Mouse (Mus musculus) frontal cortex, postnatal 36 days (tissue): ENCODE measurements around the gene Cd180.

Source experiments
- DNase-seq, 2 experiments: peaks; one replicate each; pipeline ENCODE4 v3.0.0; 2022; ENCODE audit warnings: low spot score in 2 of 2

Cd180 gene

GRCm38 (mm10) chr13:102739720-102740535, 46.6 kb downstream of the Cd180 start:
- no peak for DNase-seq

GRCm38 (mm10) chr13:102744481-102745269, 51.3 kb downstream of the Cd180 start:
- DNase-seq = peak; percentile 54 to 73

DNA sequence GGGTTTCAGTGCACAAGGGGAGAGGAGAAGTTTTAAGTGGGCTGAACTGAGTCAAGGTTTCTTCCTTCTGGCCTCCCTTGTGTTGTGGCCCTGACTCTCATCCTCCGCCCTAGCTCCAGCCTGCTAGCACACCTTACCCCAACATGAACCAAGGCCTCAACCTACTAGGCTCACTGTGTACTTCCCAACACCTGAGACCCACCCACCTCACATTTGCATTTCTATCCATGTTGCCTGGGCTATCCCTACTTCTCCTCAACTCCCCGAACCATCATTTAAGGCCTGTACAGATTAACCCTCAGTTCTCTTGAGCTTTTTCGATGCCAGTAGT, 51.9 kb downstream of the Cd180 start:
- peak in 1 of 2 experiments; percentile 19 for DNase-seq

DNA sequence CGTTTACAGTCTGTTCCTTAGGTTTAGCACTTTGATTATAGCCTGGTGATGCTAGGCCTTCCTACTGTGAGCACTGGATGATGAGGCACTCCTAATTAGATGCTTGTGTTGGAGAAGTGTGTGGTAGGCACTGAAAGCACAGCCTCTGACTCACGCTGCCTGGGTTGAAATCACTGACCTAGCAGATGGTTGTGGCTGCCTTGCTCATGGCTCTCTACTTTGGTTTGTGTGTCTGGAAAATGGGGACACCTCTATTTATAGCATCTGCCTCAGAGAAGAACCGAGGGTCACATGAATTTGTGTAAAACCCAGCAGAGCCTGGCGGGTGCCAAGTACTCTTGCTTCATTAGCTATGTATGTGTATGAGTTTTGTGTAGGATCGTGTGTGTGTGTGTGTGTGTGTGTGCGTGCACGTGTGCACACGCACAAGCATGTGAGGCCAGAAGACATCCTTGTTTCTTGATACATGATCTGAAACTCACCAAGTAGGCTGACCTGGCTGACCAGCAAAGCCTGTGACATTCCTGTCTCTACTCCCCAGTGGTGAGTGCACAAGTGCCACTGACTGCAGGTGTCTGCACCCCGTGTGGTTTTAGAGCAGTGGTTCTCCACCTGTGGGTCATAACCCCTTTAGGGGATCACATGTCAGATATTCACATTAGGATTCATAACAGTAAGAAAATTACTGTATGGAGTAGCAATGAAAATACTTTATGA, 52.4 kb downstream of the Cd180 start:
- DNase-seq = peak; percentile 58 to 76

GRCm38 (mm10) chr13:102746803-102747561, 53.6 kb downstream of the Cd180 start:
- DNase-seq = peak; percentile 57 to 69

DNA sequence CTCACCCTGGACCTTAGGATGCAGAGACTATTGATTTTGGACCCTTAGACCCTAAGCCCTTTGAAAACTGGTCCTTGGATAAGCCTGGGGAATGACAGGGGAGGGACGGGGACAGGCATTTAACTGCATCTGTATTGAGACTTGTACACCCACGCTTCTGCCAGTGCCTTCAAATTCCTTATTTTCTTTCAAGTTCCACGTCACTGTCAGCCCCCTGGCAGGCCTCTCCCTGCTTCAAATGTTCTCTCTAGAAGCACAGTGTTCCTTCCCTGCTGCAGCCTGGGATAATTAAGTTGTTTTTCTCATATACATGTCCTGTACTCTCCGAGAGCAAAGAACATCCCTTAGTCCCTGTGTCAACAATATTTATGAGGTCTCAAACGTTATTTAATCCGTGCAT, 55.8 kb downstream of the Cd180 start:
- peak in 1 of 2 experiments; percentile 30 for DNase-seq

DNA sequence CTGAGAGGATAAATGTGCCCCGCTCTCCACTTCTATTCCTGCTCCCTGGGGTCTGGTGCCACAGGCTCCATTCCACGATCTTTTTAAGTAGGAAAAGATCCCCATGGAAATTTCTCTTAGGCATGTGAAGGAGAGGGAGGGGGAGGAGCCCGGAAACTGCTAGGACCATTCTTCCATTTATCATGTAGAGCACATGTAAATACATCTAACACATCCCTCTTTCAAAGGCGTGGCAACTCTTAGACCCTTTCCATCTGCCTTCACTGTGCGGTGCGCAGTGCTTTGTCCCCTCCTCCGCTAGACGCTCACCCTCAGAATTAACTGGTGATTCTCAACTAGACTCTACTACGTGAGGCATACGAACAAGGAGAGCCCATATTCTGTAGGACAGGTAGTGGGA, 56.5 kb downstream of the Cd180 start:
- DNase-seq = no peak

- no peak for DNase-seq
These were observed 60.6 kb downstream of the Cd180 start for GRCm38 (mm10) chr13:102753714-102754556.

- no peak for DNase-seq
These were observed 61.8 kb downstream of the Cd180 start for GRCm38 (mm10) chr13:102755124-102755523.

GRCm38 (mm10) chr13:102756071-102756470, 62.7 kb downstream of the Cd180 start:
- no peak for DNase-seq

DNA sequence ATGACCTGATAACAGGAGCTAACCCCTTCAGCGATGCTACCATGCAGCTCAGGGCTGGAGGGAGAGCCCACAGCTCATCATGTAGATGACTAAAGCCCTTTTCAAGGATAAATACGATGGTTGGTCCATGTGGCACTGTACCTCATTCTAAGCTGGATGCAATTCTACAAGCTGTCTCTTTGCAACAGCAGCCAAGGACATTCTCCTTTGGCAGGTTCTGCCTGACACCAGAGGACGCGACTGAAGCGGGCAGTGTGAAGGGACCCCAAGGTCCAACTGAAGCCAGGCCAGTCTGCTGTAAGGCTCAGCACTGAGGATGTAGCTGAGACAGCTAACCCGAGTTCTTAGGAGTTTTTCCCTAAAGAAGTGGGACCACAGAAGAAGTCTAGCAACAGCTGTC, 64.7 kb downstream of the Cd180 start:
- no peak for DNase-seq

DNA sequence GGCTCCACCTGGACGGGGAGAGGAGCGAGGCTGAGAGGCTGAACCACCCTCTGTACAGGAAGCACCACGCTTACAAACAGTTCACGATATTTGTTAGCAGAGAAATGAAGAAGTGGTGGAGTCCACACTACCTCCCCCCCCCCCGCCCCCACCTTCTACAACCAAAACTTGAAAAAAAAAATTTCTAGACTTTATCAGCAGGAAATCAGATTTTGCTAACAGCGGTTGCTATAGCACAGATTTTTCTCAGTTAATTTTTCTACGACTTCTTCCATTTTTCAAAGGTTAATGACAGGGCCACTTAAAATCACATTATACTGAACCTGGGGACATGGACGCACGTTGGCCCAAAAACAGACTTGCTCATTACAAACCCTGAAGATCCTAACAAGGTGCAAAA, 68.1 kb downstream of the Cd180 start:
- no peak for DNase-seq

DNA sequence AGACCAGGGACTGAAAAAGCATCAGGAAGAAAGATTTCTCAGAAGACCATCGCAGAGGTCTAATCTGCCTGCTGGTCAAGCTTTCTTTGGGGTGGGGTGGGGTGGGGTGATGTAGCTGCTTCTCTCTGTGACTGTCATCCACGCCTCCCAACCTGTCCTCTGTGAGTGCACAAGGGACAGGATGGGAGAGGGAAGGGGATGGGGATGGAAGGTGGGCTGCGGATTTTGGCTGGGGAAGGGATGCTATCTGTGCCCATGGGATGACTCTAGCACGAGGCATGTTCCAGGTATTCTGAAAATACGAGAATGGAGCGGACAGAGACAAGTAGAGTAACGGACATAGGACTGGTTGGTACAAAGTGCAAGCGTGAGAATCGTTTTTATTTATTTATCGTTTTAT, 68.8 kb downstream of the Cd180 start:
- no peak for DNase-seq

- DNase-seq = no peak
These were observed 70.9 kb downstream of the Cd180 start for GRCm38 (mm10) chr13:102764218-102764617.

- no peak for DNase-seq
These were observed 71.9 kb downstream of the Cd180 start for GRCm38 (mm10) chr13:102765216-102765615.

- no peak for DNase-seq
These were observed 73.8 kb downstream of the Cd180 start for GRCm38 (mm10) chr13:102767110-102767509.

GRCm38 (mm10) chr13:102768512-102768911, 75.2 kb downstream of the Cd180 start:
- DNase-seq = no peak

GRCm38 (mm10) chr13:102770194-102770593, 76.8 kb downstream of the Cd180 start:
- no peak for DNase-seq

- no peak for DNase-seq
These were observed 79.8 kb downstream of the Cd180 start for GRCm38 (mm10) chr13:102773169-102773568.

DNA sequence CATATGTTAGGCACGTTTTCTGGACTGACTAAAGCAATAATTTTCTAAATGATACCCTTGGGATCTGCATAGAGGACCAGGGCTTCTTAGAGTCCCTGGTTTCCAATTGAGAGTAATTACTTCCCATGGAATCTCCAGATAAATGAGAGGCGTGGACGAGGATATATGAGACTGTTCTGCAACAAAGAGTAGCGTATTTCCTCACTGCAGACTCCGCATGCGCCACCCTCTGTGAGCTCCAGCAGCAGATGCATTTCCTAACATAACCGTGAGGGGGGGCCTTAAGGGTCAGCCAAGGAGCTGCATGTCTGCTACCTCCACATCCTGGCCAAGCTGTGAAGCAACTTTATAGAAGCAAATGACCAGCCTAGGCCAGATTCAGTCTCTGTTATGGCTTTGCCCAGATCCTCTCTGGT, 81.4 kb downstream of the Cd180 start:
- no peak for DNase-seq

GRCm38 (mm10) chr13:102775506-102775905, 82.1 kb downstream of the Cd180 start:
- no peak for DNase-seq
